Mouse (Mus musculus): Measurements from ENCODE around the gene Cactin. TPM values are rescaled to one million over a fixed set of nuclear protein-coding genes. Genes with fewer than 3 reads are reported as not detected.

The Cactin gene
- polyA plus RNA-seq, 1 experiment from 2014 or later = 12.4 TPM

DNA sequence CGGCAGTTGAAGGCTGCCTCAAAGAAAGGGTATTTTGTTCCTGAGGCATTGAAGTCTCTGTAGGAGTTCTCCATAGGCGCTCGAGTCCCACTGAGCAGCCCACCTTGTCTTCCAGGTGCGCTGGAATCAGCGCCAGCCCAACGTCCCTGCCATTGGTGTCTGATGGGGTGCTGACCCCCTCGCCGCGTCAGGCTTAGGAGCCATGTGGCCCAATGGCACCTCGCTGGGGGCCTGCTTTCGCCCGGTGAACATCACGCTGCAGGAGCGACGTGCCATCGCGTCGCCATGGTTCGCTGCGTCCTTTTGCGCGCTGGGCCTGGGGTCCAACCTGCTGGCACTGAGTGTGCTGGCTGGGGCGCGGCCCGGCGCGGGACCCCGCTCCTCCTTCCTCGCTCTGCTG is 11.4 kb downstream of the Cactin start:
- H3K27me3 ChIP-seq (ENCODE audit: insufficient read depth, low read length) = 0 out of 2 replicates have a peak, but pooled peaks cover 3% of the 10 kb centered on the region
- DNase-seq (no peak), ATAC-seq (no peak)
- H3K9me3 ChIP-seq (ENCODE audit: low read length) = no peaks in the 10 kb centered on the region
- no peak overlapping the region for H3K9ac ChIP-seq (replicated peaks)
- H3K36me3 ChIP-seq (replicated peaks; ENCODE audit: insufficient read depth, low read length) = no peaks in the 10 kb centered on the region
- no peak overlapping the region for H3K27ac ChIP-seq (ENCODE audit: low read depth)
- no peak for TF ChIP-seq CTCF (IDR thresholded peaks at IDR 0.05; ENCODE audit: low read depth)
- no peak for TF ChIP-seq EP300 (IDR thresholded peaks at IDR 0.05; ENCODE audit: low read depth)
- H3K4me1 ChIP-seq (ENCODE audit: insufficient read depth) = peaks cover 8% of the 10 kb centered on the region; the same call in 1 of the 2 replicates
- WGBS (ENCODE audit: insufficient replicate concordance) = 68% methylated on average over 29 of the region's 29 CpGs
- no peak overlapping the region for H3K4me2 ChIP-seq (ENCODE audit: low read depth, low read length)
- H3K4me3 ChIP-seq (ENCODE audit: low read depth, low read length) = no peak overlapping the region

DNA sequence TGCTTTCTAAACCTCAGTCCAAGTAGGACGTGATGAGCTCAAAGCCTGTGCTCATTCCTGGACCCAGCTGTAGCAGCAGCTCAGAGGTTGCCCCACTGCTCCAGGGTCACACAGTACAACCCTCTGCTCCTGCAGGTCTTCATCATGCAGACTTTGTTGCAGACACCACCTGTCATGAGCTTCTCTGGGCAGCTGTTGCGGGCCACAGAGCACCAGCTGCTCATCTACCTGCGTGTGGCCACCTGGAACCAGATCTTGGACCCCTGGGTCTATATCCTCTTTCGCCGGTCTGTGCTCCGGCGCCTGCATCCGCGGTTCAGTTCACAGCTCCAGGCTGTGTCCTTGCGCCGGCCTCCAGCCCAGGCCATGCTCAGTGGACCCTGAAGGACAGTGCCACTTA is 13.4 kb downstream of the Cactin start:
- Histone ChIP-seq H3K27me3 (ENCODE audit: insufficient read depth, low read length) (0 out of 2 replicates have a peak, but pooled peaks cover 8% of the 10 kb centered on the region), H3K4me2 (ENCODE audit: low read depth, low read length) (no peak overlapping the region), H3K9me3 (ENCODE audit: low read length) (no peaks in the 10 kb centered on the region), H3K27ac (ENCODE audit: low read depth) (no peak overlapping the region), H3K4me1 (ENCODE audit: insufficient read depth) (peaks cover 4% of the 10 kb centered on the region; the same call in 1 of the 2 replicates), H3K4me3 (ENCODE audit: low read depth, low read length) (no peak overlapping the region), H3K36me3 (replicated peaks; ENCODE audit: insufficient read depth, low read length) (no peaks in the 10 kb centered on the region), H3K9ac (replicated peaks) (no peak overlapping the region)
- no peak for TF ChIP-seq EP300 (IDR thresholded peaks at IDR 0.05; ENCODE audit: low read depth)
- TF ChIP-seq CTCF (IDR thresholded peaks at IDR 0.05; ENCODE audit: low read depth) = no peak
- ATAC-seq (no peak), DNase-seq (no peak)
- 81% methylated on average over 11 of the region's 11 CpGs for WGBS (ENCODE audit: insufficient replicate concordance)

DNA sequence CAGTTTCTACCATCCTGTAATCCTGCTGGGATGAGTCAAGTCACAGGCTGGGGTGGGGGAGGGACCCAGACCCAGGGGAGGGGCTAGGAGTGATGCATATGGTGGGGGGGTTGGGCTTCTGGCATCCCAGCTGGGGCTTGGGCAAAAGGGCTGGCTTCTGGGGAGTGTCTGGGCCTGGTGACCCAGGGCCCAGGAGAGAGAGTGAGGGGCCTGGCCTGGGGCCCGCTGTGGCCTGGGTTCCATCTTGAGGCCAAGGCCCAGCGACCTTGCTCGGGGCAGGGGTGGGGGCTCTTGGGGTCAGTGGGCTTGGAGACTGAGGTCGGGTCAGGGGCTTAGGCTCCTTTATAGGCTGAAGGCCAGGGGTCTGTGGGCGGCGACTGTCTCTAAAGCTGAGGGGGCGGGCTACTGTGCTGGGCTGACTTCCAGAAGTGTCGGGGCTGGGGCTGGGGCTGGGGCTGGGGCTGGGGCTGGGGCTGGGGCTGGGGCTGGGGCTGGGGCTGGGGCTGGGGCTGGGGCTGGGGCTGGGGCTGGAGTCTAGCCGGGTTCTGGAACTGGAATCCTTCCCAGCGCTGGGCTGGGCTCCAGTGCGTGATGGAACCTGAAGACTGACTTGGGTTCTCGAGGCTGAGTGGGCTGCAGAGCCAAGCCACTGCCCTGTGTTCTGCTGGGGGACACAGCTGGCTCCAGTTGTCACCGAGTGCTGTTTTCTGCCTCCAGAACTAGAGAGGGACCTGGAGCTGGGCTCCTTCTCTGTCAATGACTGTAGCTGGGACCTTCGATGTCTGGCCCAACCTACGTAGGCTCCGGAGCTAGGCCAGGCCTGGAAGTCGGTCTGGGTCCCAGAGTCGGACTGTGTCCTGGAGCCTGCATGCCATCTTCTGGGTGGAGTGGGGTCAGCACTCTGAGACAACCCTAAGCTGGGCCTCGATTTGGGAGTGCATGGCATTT is 14.8 kb downstream of the Cactin start:
- 68% methylated on average over 15 of the region's 19 CpGs for WGBS (ENCODE audit: insufficient replicate concordance)
- peaks cover 4% of the 10 kb centered on the region; the same call in 1 of the 2 replicates for H3K4me1 ChIP-seq (ENCODE audit: insufficient read depth)
- no peak overlapping the region for H3K27ac ChIP-seq (ENCODE audit: low read depth)
- H3K4me3 ChIP-seq (ENCODE audit: low read depth, low read length) = no peak overlapping the region
- H3K4me2 ChIP-seq (ENCODE audit: low read depth, low read length) = no peak overlapping the region
- DNase-seq = no peak
- no peaks in the 10 kb centered on the region for H3K36me3 ChIP-seq (replicated peaks; ENCODE audit: insufficient read depth, low read length)
- 0 out of 2 replicates have a peak, but pooled peaks cover 8% of the 10 kb centered on the region for H3K27me3 ChIP-seq (ENCODE audit: insufficient read depth, low read length)
- no peak for ATAC-seq
- no peaks in the 10 kb centered on the region for H3K9me3 ChIP-seq (ENCODE audit: low read length)
- no peak overlapping the region for H3K9ac ChIP-seq (replicated peaks)
- TF ChIP-seq CTCF (IDR thresholded peaks at IDR 0.05; ENCODE audit: low read depth) = no peak
- no peak for TF ChIP-seq EP300 (IDR thresholded peaks at IDR 0.05; ENCODE audit: low read depth)

GRCm38 (mm10) chr10:81336558-81336957 is 15.7 kb downstream of the Cactin start:
- DNase-seq = no peak
- no peak for ATAC-seq
- 0 out of 2 replicates have a peak, but pooled peaks cover 8% of the 10 kb centered on the region for H3K27me3 ChIP-seq (ENCODE audit: insufficient read depth, low read length)
- no peak overlapping the region for H3K27ac ChIP-seq (ENCODE audit: low read depth)
- H3K9ac ChIP-seq (replicated peaks) = no peak overlapping the region
- TF ChIP-seq EP300 (IDR thresholded peaks at IDR 0.05; ENCODE audit: low read depth) = no peak
- TF ChIP-seq CTCF (IDR thresholded peaks at IDR 0.05; ENCODE audit: low read depth) = no peak
- H3K4me2 ChIP-seq (ENCODE audit: low read depth, low read length) = no peak overlapping the region
- 84% methylated on average over 4 of the region's 4 CpGs for WGBS (ENCODE audit: insufficient replicate concordance)
- H3K4me1 ChIP-seq (ENCODE audit: insufficient read depth) = peaks cover 5% of the 10 kb centered on the region; the same call in 1 of the 2 replicates
- no peak overlapping the region for H3K4me3 ChIP-seq (ENCODE audit: low read depth, low read length)
- no peaks in the 10 kb centered on the region for H3K36me3 ChIP-seq (replicated peaks; ENCODE audit: insufficient read depth, low read length)
- no peaks in the 10 kb centered on the region for H3K9me3 ChIP-seq (ENCODE audit: low read length)

- Histone ChIP-seq H3K27me3 (ENCODE audit: insufficient read depth, low read length) (peaks cover 35% of the 10 kb centered on the region), H3K27ac (ENCODE audit: low read depth) (no peak overlapping the region), H3K36me3 (replicated peaks; ENCODE audit: insufficient read depth, low read length) (no peaks in the 10 kb centered on the region), H3K4me3 (ENCODE audit: low read depth, low read length) (no peak overlapping the region), H3K4me1 (ENCODE audit: insufficient read depth) (peaks cover 5% of the 10 kb centered on the region; the same call in 1 of the 2 replicates), H3K9me3 (ENCODE audit: low read length) (no peaks in the 10 kb centered on the region), H3K4me2 (ENCODE audit: low read depth, low read length) (no peak overlapping the region), H3K9ac (replicated peaks) (no peak overlapping the region)
- WGBS (ENCODE audit: insufficient replicate concordance) = 48% methylated on average over 17 of the region's 17 CpGs
- DNase-seq (no peak), ATAC-seq (no peak)
- no peak for TF ChIP-seq EP300 (IDR thresholded peaks at IDR 0.05; ENCODE audit: low read depth)
- TF ChIP-seq CTCF (IDR thresholded peaks at IDR 0.05; ENCODE audit: low read depth) = no peak
Observed at GRCm38 (mm10) chr10:81340551-81341332, 19.8 kb downstream of the Cactin start.
